Mouse (Mus musculus): ENCODE measurements around the gene Dlx4. TPM values are rescaled to one million over a fixed set of nuclear protein-coding genes. Genes with fewer than 3 reads are reported as not detected.

Dlx4 gene
- polyA plus RNA-seq (2016; fragmentation: Nextera tagmentation; extraction: Ambion mirVana): 0.10 and 0.22 TPM in 2 replicates

- H3K9me3 ChIP-seq: no peaks in the 10 kb centered on the region
- no peak for ATAC-seq (ENCODE audit: low FRiP score, low read depth)
- H3K4me1 ChIP-seq: peaks cover 18% of the 10 kb centered on the region
- no peaks in the 10 kb centered on the region for H3K36me3 ChIP-seq
- H3K4me3 ChIP-seq: peak within 1 kb of the TSS; percentile 29
- under 1% methylated on average over 48 of the region's 48 CpGs for WGBS
- peak within 1 kb of the TSS; percentile 17; the same call in 1 of the 2 replicates for H3K9ac ChIP-seq
- peaks cover 100% of the 10 kb centered on the region for H3K27me3 ChIP-seq (replicated peaks)
- H3K27ac ChIP-seq: no peak within 1 kb of the TSS
- H3K4me2 ChIP-seq (replicated peaks): peak within 1 kb of the TSS; percentile 61
Observed at GRCm38 (mm10) chr11:95145851-95146403, at the start of gene Dlx4. Dlx4 (minus strand) TSS chr11:95146263.

GRCm38 (mm10) chr11:95189863-95190262 lies 43.8 kb upstream of the Dlx4 start:
- peaks cover 12% of the 10 kb centered on the region for H3K4me1 ChIP-seq
- H3K9ac ChIP-seq: no peak overlapping the region
- no peak overlapping the region for H3K27ac ChIP-seq
- H3K4me3 ChIP-seq: no peak overlapping the region
- WGBS: 51% methylated on average over 11 of the region's 11 CpGs
- no peaks in the 10 kb centered on the region; the same call in 1 of the 2 replicates for H3K27me3 ChIP-seq (replicated peaks)
- no peaks in the 10 kb centered on the region for H3K9me3 ChIP-seq
- no peak for ATAC-seq (ENCODE audit: low FRiP score, low read depth)
- no peak overlapping the region for H3K4me2 ChIP-seq (replicated peaks)
- no peaks in the 10 kb centered on the region for H3K36me3 ChIP-seq

DNA sequence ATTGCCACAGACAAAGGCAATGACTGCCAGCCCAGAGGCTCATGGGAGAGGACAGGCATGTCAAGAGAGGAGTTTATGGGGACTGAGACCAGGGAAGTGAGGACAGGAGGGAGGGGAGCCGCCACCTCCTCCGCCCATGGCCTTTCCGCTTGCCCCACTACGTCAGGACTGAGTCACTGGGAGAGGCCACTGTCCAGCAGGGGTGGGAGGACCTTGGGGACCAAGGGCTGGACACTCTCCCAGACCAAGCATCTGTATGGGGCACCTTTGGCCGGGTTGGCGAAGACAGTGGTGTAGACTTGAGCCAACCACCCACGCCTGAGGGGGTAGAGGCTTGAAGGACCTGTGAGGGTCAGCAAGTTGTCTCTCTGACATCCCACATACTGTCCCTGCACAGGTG lies 40.8 kb upstream of the Dlx4 start:
- Histone ChIP-seq H3K4me2 (replicated peaks) (no peak overlapping the region), H3K36me3 (no peaks in the 10 kb centered on the region), H3K27ac (no peak overlapping the region), H3K9ac (no peak overlapping the region), H3K4me1 (peaks cover 12% of the 10 kb centered on the region), H3K9me3 (no peaks in the 10 kb centered on the region), H3K4me3 (no peak overlapping the region), H3K27me3 (replicated peaks) (no peaks in the 10 kb centered on the region)
- WGBS: 81% methylated on average over 7 of the region's 7 CpGs
- no peak for ATAC-seq (ENCODE audit: low FRiP score, low read depth)

GRCm38 (mm10) chr11:95185700-95186099 lies 39.6 kb upstream of the Dlx4 start:
- peak; percentile 53; the same call in 1 of the 2 replicates for ATAC-seq (ENCODE audit: low FRiP score, low read depth)
- no peaks in the 10 kb centered on the region for H3K9me3 ChIP-seq

GRCm38 (mm10) chr11:95184561-95184960 lies 38.5 kb upstream of the Dlx4 start:
- H3K4me3 ChIP-seq: no peak overlapping the region
- H3K27ac ChIP-seq: no peak overlapping the region
- H3K27me3 ChIP-seq (replicated peaks): no peaks in the 10 kb centered on the region
- ATAC-seq (ENCODE audit: low FRiP score, low read depth): no peak
- H3K4me2 ChIP-seq (replicated peaks): no peak overlapping the region
- H3K36me3 ChIP-seq: no peaks in the 10 kb centered on the region
- peaks cover 12% of the 10 kb centered on the region for H3K4me1 ChIP-seq
- H3K9ac ChIP-seq: no peak overlapping the region
- 34% methylated on average over 5 of the region's 5 CpGs for WGBS
- H3K9me3 ChIP-seq: no peaks in the 10 kb centered on the region

More at GRCm38 (mm10) chr11:95185700-95186099, 39.6 kb upstream of the Dlx4 start:
- Histone ChIP-seq H3K9ac (no peak overlapping the region), H3K4me1 (peaks cover 12% of the 10 kb centered on the region), H3K4me3 (no peak overlapping the region), H3K4me2 (replicated peaks) (0 out of 2 replicates have a peak overlapping the region, but pooled peaks have one; percentile 2), H3K36me3 (no peaks in the 10 kb centered on the region), H3K27me3 (replicated peaks) (no peaks in the 10 kb centered on the region), H3K27ac (no peak overlapping the region)
- 11% methylated on average over 11 of the region's 11 CpGs for WGBS

GRCm38 (mm10) chr11:95179311-95179710 lies 33.2 kb upstream of the Dlx4 start:
- Histone ChIP-seq H3K4me2 (replicated peaks) (no peak overlapping the region), H3K9me3 (no peaks in the 10 kb centered on the region), H3K9ac (no peak overlapping the region), H3K27me3 (replicated peaks) (no peaks in the 10 kb centered on the region), H3K36me3 (no peaks in the 10 kb centered on the region), H3K4me1 (no peaks in the 10 kb centered on the region), H3K4me3 (no peak overlapping the region), H3K27ac (no peak overlapping the region)
- 73% methylated on average over 12 of the region's 12 CpGs for WGBS
- no peak for ATAC-seq (ENCODE audit: low FRiP score, low read depth)

DNA sequence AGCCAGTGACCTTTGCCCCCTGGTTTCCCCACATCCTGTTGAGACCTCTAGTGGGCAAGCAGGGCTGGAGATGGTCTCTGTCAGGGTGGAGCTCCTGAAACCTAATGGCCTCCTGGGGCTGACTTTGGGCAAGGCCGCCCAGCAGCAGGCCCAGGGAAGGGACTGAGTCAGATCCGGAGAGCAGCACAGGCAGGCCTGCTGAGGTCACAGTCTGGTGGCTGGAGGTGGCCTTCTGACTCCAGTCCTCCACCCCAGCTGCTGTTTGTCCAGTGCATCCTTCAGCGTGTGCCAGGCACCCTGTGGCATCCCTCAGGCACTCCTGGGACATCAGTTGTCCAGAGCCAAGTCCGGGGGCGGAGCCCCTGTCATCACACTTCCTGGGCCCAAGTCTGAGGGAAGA lies 19.8 kb upstream of the Dlx4 start:
- Histone ChIP-seq H3K9ac (no peak overlapping the region), H3K27me3 (replicated peaks) (no peaks in the 10 kb centered on the region; the same call in 1 of the 2 replicates), H3K27ac (no peak overlapping the region), H3K36me3 (no peaks in the 10 kb centered on the region), H3K4me3 (no peak overlapping the region), H3K9me3 (no peaks in the 10 kb centered on the region), H3K4me2 (replicated peaks) (no peak overlapping the region), H3K4me1 (no peaks in the 10 kb centered on the region)
- no peak for ATAC-seq (ENCODE audit: low FRiP score, low read depth)
- WGBS: 83% methylated on average over 5 of the region's 5 CpGs

- H3K9ac ChIP-seq: no peak overlapping the region
- no peak overlapping the region for H3K4me3 ChIP-seq
- H3K9me3 ChIP-seq: no peaks in the 10 kb centered on the region
- H3K4me1 ChIP-seq: no peaks in the 10 kb centered on the region
- no peak for ATAC-seq (ENCODE audit: low FRiP score, low read depth)
- no peak overlapping the region for H3K4me2 ChIP-seq (replicated peaks)
- H3K27ac ChIP-seq: no peak overlapping the region
- no peaks in the 10 kb centered on the region; the same call in 1 of the 2 replicates for H3K27me3 ChIP-seq (replicated peaks)
- no peaks in the 10 kb centered on the region for H3K36me3 ChIP-seq
- 68% methylated on average over 4 of the region's 4 CpGs for WGBS
Observed at GRCm38 (mm10) chr11:95161708-95162107, 15.6 kb upstream of the Dlx4 start.

DNA sequence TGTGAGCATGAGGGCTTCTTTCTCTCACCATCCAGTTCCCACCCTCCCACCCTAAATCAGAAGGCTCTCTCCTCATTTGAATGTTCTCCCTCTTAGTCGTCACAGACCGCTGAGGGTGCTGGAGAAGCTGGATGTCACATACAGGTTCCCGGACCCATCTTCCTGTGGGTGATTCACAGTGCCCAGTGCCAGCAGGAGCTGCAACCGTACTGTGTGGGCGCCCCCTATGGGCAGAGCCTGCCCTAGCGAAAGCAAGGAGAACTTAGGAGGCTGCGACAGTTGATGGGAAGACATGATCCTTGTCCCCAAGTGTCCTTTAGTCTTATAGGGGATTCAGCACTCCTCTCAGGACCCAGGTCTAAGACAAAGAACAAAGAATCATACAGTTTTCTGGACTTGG lies 14.6 kb upstream of the Dlx4 start:
- no peak overlapping the region for H3K4me2 ChIP-seq (replicated peaks)
- H3K4me3 ChIP-seq: no peak overlapping the region
- no peaks in the 10 kb centered on the region for H3K9me3 ChIP-seq
- H3K27me3 ChIP-seq (replicated peaks): no peaks in the 10 kb centered on the region; the same call in 1 of the 2 replicates
- 46% methylated on average over 7 of the region's 7 CpGs for WGBS
- no peak for ATAC-seq (ENCODE audit: low FRiP score, low read depth)
- H3K4me1 ChIP-seq: no peaks in the 10 kb centered on the region
- no peaks in the 10 kb centered on the region for H3K36me3 ChIP-seq
- H3K9ac ChIP-seq: no peak overlapping the region
- H3K27ac ChIP-seq: no peak overlapping the region

- H3K36me3 ChIP-seq: no peaks in the 10 kb centered on the region
- WGBS: 81% methylated on average over 8 of the region's 8 CpGs
- H3K9me3 ChIP-seq: no peaks in the 10 kb centered on the region
- H3K4me1 ChIP-seq: no peaks in the 10 kb centered on the region
- H3K4me2 ChIP-seq (replicated peaks): no peak overlapping the region
- no peak for ATAC-seq (ENCODE audit: low FRiP score, low read depth)
- H3K27me3 ChIP-seq (replicated peaks): peaks cover 6% of the 10 kb centered on the region; the same call in 1 of the 2 replicates
- H3K4me3 ChIP-seq: no peak overlapping the region
- no peak overlapping the region for H3K27ac ChIP-seq
- H3K9ac ChIP-seq: no peak overlapping the region
Observed at GRCm38 (mm10) chr11:95159763-95160371, 13.8 kb upstream of the Dlx4 start.

DNA sequence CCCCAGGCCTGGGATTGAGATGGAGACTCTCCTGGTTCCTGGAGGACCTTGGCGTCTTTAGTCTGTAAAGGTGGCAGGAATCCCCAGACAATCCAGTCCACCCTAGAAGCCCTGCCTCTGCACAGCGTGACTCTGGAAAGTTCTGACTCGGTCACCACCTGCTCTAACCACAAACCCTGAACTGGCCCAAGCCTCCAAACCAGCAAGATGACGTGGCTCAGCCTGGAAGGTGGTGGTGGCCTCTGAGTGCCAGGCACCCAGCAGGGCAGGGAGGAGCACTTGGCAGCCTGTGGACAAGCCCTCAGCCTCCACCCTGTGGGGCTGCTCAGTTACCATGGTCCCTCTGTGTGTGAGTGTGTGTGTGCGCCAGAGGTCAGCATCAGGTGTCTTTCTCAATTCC lies 11.8 kb upstream of the Dlx4 start:
- WGBS: 75% methylated on average over 5 of the region's 5 CpGs
- no peak overlapping the region for H3K4me3 ChIP-seq
- no peaks in the 10 kb centered on the region for H3K4me1 ChIP-seq
- peaks cover 16% of the 10 kb centered on the region for H3K27me3 ChIP-seq (replicated peaks)
- H3K9me3 ChIP-seq: no peaks in the 10 kb centered on the region
- no peak for ATAC-seq (ENCODE audit: low FRiP score, low read depth)
- H3K36me3 ChIP-seq: no peaks in the 10 kb centered on the region
- no peak overlapping the region for H3K27ac ChIP-seq
- H3K4me2 ChIP-seq (replicated peaks): no peak overlapping the region
- H3K9ac ChIP-seq: no peak overlapping the region

- Histone ChIP-seq H3K4me3 (no peak overlapping the region), H3K4me2 (replicated peaks) (no peak overlapping the region), H3K36me3 (no peaks in the 10 kb centered on the region), H3K9me3 (no peaks in the 10 kb centered on the region), H3K4me1 (no peaks in the 10 kb centered on the region), H3K9ac (no peak overlapping the region), H3K27me3 (replicated peaks) (peaks cover 20% of the 10 kb centered on the region), H3K27ac (no peak overlapping the region)
- ATAC-seq (ENCODE audit: low FRiP score, low read depth): no peak
- 56% methylated on average over 5 of the region's 5 CpGs for WGBS
Observed at GRCm38 (mm10) chr11:95157356-95157755, 11.3 kb upstream of the Dlx4 start.

- Histone ChIP-seq H3K9ac (no peak overlapping the region), H3K9me3 (no peaks in the 10 kb centered on the region), H3K4me1 (no peaks in the 10 kb centered on the region), H3K27me3 (replicated peaks) (peaks cover 38% of the 10 kb centered on the region), H3K36me3 (no peaks in the 10 kb centered on the region), H3K27ac (no peak overlapping the region), H3K4me2 (replicated peaks) (no peak overlapping the region), H3K4me3 (no peak overlapping the region)
- 90% methylated on average over 2 of the region's 2 CpGs for WGBS
- ATAC-seq (ENCODE audit: low FRiP score, low read depth): no peak
Observed at GRCm38 (mm10) chr11:95155511-95155910, 9.4 kb upstream of the Dlx4 start.

Measured in neural tube, embryonic 12.5 days (tissue).